Mouse (Mus musculus) erythroblast, embryonic 14.5 days (primary cell): ENCODE data around the gene Eif2ak4.

Experiments
- GATA1 ChIP-seq: IDR thresholded peaks from 2 replicates; pipeline ENCODE4 v1.6.1; 2012; ENCODE audit warnings: low read length, inconsistent platforms, mixed read lengths
- TAL1 ChIP-seq: IDR thresholded peaks from 3 replicates; pipeline ENCODE4 v1.6.1; 2012; ENCODE audit warnings: low read length, inconsistent platforms, mixed read lengths

DNA sequence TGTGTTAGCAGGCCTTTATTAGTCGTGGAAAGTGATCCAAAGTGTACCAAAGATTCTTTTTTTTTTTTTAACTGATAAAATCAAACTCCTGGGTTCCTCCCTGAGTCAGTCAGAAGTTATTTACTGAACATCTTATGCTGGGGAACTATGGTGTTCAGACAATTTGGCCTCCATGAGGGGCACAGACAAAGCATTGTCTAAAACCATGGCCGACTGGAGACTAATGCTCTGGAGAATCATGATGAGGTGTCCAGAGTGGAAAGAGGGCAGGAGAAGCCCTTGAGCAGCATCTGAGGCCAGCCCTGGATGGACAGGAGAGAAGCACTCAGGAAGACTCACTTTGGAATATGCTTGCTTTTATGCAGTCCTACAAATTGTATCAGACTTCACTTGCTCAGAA is 18.4 kb downstream of the Eif2ak4 start:
- TF ChIP-seq GATA1 (no peak), TAL1 (no peak)
